Mouse (Mus musculus) adrenal gland (tissue): ENCODE results near the gene Prodh2.
"Not testable (repeated sequence)": the region's sequence is repeated elsewhere in the genome, so short reads cannot be mapped to it uniquely, and the experiment has no call there.

Source experiments
- intact Hi-C: fragments of 180-260 bp; cut with DNase I; formaldehyde crosslinking; loops from one replicate; pipeline ENCODE4 v1.15.1; 2025

Gene Prodh2

GRCm38 (mm10) chr7:30484250-30484649 lies 9.2 kb upstream of the Prodh2 start:
- intact Hi-C loops: no loop called here

DNA sequence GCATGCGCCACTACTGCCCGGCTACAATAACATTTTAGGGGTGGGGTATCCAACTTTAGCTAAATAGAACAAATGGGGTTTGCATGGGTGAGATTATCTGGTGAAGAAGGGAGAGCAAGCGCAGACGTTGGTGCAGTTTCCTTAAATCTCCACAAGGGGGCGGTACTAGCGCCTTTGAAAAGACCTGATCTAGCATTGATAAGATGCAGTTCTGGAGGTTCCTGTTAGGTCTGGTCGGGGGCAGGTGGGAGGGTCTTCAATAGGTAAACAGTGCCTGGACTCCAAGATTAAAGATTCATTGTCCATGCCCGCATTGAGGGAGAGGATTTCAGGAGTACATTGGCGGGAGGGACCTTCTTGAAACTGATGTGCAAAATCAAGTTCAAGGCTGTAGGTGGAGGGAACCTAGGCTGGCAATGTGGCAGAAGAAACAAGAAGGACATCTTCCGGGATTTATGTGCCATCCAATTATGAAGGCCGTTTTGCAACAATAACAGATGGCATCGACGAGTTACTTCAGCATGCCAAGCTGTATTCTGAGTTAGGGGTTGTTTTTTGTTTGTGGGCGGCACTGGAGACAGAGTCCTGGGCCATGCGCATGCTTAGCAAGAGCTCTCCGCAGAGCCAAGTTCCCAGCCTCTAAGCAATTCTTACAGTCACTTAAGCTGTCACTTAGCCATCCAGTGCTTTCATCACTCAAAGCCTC lies 3.0 kb upstream of the Prodh2 start:
- intact Hi-C loops: loop anchor here (5.0 to 10.0 kb wide), 2 partner anchors 43 to 116 kb away; partner anchors contain the start of gene Aplp1

GRCm38 (mm10) chr7:30490957-30491307 lies 2.5 kb upstream of the Prodh2 start:
- intact Hi-C loops: loop anchor here (5.0 to 10.0 kb wide), 2 partner anchors 44 to 116 kb away; partner anchors contain the start of gene Aplp1

DNA sequence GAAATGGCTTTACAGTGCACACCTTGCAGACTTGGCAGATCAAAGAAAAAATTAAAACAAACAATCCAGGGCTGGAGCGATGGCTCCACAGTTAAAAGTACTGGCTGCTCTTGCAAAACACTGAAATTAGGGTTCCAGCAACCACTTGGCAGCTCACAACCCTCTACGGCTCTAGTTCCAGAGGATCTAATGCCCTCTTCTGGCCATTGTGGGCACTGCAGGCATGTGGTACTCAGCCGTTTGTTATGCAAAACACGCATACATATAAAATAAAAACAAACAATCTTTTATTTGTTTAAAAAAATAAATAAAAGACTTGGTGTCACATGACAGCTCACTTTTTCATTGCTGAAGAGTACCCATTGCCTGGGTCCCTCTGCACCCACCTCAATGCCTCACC lies 657 bp upstream of the Prodh2 start:
- intact Hi-C loops: loop anchor here (5.0 to 10.0 kb wide), 2 partner anchors 45 to 118 kb away; partner anchors contain the start of gene Aplp1

DNA sequence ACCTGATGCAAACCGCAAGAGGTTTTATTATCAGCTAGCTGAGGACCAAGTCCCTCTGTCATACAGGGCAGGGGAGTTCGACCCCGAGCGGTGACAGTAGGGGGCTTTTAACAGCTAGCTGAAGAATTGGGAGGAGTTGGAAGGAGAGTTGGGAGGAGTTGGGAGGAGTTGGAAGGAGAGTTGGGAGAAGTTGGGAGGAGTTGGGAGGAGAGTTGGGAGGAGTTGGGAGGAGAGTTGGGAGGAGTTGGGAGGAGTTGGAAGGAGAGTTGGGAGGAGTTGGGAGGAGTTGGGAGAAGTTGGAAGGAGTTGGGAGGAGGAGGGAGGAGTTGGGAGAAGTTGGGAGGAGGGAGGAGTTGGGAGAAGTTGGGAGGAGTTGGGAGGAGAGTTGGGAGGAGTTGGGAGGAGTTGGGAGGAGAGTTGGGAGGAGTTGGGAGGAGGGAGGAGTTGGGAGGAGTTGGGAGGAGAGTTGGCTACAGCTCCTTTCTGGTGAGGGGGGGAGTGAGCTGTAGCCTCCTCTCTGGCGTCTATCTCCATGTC lies 2.2 kb downstream of the Prodh2 start:
- intact Hi-C loops: loop anchor here (10.0 kb wide), 1 partner anchor 121 kb away; no protein-coding TSS in a partner anchor

DNA sequence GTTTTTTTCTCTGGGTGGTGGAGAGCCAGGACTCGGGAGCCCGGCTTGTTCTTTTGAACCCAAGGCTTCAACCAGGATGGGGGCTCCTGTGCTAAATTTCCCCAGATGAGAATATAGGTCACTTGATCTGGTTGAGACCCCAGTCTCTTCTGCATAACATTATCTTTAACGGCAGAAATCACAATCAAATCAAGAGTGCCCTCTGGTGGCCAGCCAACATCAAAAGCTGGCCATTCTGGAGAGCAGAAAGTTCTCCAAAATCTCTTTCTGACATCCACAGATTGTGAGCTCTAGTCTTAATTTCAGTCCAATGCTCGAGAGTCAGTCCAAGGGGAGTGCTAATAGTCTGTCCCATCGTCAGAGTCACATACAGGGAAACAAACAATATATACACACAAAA lies 7.7 kb downstream of the Prodh2 start:
- intact Hi-C loops: not testable (repeated sequence)

- intact Hi-C loops: no loop called here
Observed at GRCm38 (mm10) chr7:30508061-30508460, 14.6 kb downstream of the Prodh2 start.

- intact Hi-C loops: no loop called here
Observed at GRCm38 (mm10) chr7:30515003-30515760, 21.8 kb downstream of the Prodh2 start.

GRCm38 (mm10) chr7:30518325-30518724 lies 24.9 kb downstream of the Prodh2 start:
- intact Hi-C loops: no loop called here

GRCm38 (mm10) chr7:30520396-30520795 lies 27.0 kb downstream of the Prodh2 start:
- intact Hi-C loops: no loop called here

GRCm38 (mm10) chr7:30520856-30521255 lies 27.4 kb downstream of the Prodh2 start:
- intact Hi-C loops: no loop called here

GRCm38 (mm10) chr7:30522871-30523270 lies 29.4 kb downstream of the Prodh2 start:
- intact Hi-C loops: no loop called here

- intact Hi-C loops: no loop called here
Observed at GRCm38 (mm10) chr7:30524487-30524886, 31.1 kb downstream of the Prodh2 start.

DNA sequence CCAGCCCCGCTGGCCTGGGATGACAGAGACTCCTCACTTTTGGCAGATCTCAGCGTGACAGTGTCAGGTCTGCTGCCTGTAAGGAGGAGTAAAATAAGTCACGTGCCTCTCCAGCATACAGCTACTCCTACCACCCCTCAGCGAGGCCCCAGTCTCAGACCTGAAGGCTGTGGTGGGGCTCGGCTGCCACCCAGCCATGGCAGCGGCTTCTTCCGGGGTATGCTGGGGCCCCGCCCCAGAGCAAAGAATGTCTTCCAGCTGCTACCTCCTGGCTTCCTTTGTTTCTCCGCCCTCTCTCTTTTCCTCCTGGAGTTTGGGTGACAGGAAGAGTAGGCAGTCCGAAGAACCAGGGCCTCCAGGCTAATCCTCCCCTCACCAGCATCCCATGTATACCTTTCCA lies 32.5 kb downstream of the Prodh2 start:
- intact Hi-C loops: no loop called here

- intact Hi-C loops: no loop called here
Observed at GRCm38 (mm10) chr7:30526399-30526798, 33.0 kb downstream of the Prodh2 start.

GRCm38 (mm10) chr7:30526981-30527380 lies 33.6 kb downstream of the Prodh2 start:
- intact Hi-C loops: no loop called here

DNA sequence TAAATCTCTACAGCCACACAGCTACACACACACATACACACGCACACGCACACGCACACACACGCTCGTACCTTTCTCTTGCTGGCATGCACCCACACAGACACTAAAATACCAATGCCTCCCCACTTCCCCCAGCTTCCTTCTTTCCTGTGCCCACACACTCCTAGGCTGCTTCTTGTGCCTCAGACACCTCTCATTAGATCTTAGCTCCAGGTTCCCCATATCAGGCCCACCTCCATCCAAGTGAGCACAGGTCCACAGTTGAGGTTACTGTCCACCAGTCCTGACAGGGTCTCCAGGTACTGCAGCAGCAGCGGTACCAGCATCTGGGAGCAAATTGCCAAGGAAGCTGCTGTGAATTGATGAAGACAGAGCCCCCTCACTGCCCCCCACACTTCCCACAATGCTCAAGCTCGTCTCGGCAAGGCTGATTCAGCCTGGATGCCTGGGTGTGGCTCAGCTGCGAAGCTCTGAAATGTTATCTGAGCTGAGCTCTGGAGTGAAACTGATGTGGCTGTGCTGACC lies 37.9 kb downstream of the Prodh2 start:
- intact Hi-C loops: no loop called here

DNA sequence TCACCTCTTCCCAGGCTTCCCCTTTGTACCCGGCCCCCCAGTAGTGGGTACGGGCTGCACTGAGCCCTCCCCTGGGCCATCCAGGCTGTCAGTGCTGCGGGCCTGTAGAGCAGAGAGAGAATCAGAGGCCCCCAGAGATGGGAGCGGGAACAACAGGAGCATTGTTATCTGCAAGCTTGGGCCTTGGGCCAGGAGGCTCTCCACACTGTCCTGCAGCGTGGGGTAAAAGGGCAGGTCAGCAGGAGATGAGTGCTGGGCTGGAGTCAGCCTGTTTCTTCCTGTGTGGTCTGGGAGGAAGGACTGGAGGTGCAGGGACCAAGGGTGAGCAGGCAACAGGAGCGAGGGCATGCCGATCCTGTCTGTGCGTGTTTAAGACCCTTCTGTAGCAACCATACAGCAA lies 39.5 kb downstream of the Prodh2 start:
- intact Hi-C loops: no loop called here

- intact Hi-C loops: no loop called here
Observed at GRCm38 (mm10) chr7:30533941-30534632, 40.7 kb downstream of the Prodh2 start.

GRCm38 (mm10) chr7:30534633-30535577 lies 41.5 kb downstream of the Prodh2 start, which contains the start of gene Arhgap33:
Gene Arhgap33 (minus strand): TSS chr7:30535060.
- intact Hi-C loops: no loop called here
